Comparison of ENCODE assay signal across 16 mouse cellular contexts in the genomic region with DNA sequence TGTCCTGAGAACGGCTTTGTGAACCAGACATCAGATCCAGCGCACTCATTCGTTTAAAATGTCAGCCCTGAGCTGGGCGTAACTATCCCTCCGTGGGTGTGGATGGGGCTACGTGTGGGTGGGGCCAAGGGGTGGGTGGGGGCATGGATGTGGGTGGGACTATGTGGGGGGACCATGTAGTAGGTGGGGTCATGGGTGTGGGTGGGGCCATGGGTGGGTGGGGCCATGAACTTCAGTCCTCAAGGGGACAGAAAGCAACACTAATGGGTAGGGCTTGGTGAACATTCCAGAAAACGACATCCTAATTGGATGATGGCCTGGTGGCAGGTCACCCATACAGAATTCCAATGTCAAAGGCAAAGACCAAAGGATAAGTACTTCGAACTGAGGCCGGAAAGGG. TPM values are rescaled to one million over a fixed set of nuclear protein-coding genes. Genes with fewer than 3 reads are reported as not detected.
"Had no signal": no experiment of that assay in that cellular context is flagged by ENCODE, and none has a peak within 500 bp of the region (broad histone marks: within the 10 kb centered on the region; RNA-seq: fewer than 3 reads in every experiment).

No protein-coding gene starts in this region.

- H3K9me3 ChIP-seq: kidney, embryonic 15.5 days; limb, embryonic 10.5 days; limb, embryonic 13.5 days; midbrain, embryonic 13.5 days had no signal

- H3K4me3 ChIP-seq: kidney, embryonic 15.5 days; limb, embryonic 10.5 days; limb, embryonic 13.5 days; midbrain, embryonic 13.5 days had no signal

- H3K9ac ChIP-seq: kidney, embryonic 15.5 days; limb, embryonic 13.5 days had no signal

- H3K36me3 ChIP-seq: kidney, embryonic 15.5 days; limb, embryonic 10.5 days; limb, embryonic 13.5 days; midbrain, embryonic 13.5 days had no signal

- H3K27ac ChIP-seq: kidney, embryonic 15.5 days; limb, embryonic 10.5 days; limb, embryonic 13.5 days; midbrain, embryonic 13.5 days had no signal

- DNase-seq: kidney, adult 11 months; kidney, adult 8-10 months; kidney, postnatal 10 days; kidney, postnatal 36 days; lung, adult 2 months; lung, postnatal 14 days; lung, postnatal 4 days; thymus, adult 18-20 months; thymus, postnatal 14 days had no signal

- H3K4me2 ChIP-seq: kidney, embryonic 15.5 days; limb, embryonic 13.5 days; midbrain, embryonic 13.5 days had no signal

RNA-seq across cellular contexts. Expression of a gene that starts 27.4 kb away (rescaled TPM):
- total RNA-seq: liver, adult 2 months; megakaryocyte, adult 5-6 weeks had no signal
- polyA plus RNA-seq: limb, embryonic 10.5 days; liver, adult 2 months had no signal

RNA-seq across cellular contexts. Expression of a gene that starts 54.7 kb away (rescaled TPM):
- total RNA-seq: megakaryocyte, adult 5-6 weeks had no signal
- polyA plus RNA-seq: limb, embryonic 10.5 days; neural tube, embryonic 11.5 days had no signal
